Mouse (Mus musculus): ENCODE data around the gene Zfp653.
"Not testable (repeated sequence)": the region's sequence is repeated elsewhere in the genome, so short reads cannot be mapped to it uniquely, and the experiment has no call there.

Zfp653 gene

GRCm38 (mm10) chr9:22070791-22071573 is at the start of gene Zfp653, which contains the start of gene Gm49318:
Gene Zfp653, minus strand, starts transcription at chr9:22071376.
Gene Gm49318, minus strand, starts transcription at chr9:22071259.
- peak; percentile 96 for DNase-seq (ENCODE audit: low read depth)

GRCm38 (mm10) chr9:22119543-22119942 is 48.4 kb upstream of the Zfp653 start:
- DNase-seq (ENCODE audit: low read depth) = no peak

DNA sequence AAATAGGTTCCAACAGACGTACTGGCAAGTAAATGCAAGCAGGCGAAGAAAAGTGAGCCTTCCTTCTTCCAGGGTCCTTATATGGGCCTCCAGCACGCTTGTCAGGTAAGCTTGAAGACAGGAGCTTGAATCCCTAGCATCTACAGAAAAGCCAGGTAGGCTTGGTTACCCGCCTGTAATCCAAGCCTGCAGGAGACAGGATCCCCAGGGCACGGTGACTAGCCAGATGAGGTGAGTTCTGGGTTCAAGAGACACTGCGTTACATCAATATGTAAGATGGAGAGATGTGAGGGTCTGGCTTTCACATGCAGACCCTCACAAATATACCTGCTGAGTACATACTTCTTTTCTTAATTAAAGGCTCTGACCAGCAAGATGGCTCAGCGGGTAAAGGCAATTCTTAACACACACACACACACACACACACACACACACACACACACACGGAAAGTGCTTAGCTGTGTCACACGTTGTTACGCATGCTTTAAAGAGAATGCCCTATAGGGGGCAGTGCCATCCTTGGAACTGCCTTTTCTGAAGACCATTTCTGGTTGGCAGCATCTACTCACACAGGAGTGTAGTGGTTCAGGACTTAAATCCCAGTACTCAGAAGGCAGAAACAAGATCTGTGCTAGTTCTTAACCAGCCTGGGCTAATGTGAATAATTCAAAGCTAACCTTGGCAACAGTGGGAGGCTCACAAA is 46.7 kb upstream of the Zfp653 start:
- peak; percentile 95 for DNase-seq (ENCODE audit: low read depth)

- DNase-seq (ENCODE audit: low read depth) = peak; percentile 97
Measured at GRCm38 (mm10) chr9:22116740-22117426, 45.7 kb upstream of the Zfp653 start, which contains the start of gene Elof1. Gene Elof1, minus strand, starts transcription at chr9:22117172.

GRCm38 (mm10) chr9:22116086-22116485 is 44.9 kb upstream of the Zfp653 start:
- DNase-seq (ENCODE audit: low read depth) = peak; percentile 34

- DNase-seq (ENCODE audit: low read depth) = no peak
Measured at GRCm38 (mm10) chr9:22115635-22116034, 44.5 kb upstream of the Zfp653 start.

DNA sequence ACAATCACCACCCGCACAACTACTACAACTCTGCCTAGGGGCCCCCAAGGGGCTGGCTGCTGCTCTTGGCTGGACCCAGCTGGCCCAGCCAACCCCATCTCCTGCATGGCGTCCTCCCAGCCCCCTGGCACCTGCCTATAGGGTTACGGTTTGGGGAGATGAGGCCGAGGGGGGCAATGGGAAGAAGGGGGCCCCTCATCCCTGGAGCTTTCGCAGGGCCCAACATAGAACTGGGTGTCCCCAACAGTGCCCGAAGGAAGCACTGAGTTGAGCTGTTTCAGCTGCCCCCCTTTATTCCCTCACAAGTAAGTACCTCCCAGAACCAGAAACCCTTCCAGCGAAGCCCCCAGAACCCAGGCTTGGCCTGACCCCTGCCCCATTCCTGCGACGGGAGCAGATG is 37.0 kb upstream of the Zfp653 start:
- DNase-seq (ENCODE audit: low read depth) = no peak

GRCm38 (mm10) chr9:22099922-22100321 is 28.7 kb upstream of the Zfp653 start:
- no peak for DNase-seq (ENCODE audit: low read depth)

GRCm38 (mm10) chr9:22098993-22099696 is 28.0 kb upstream of the Zfp653 start, which contains the start of gene Cnn1:
Gene Cnn1, plus strand, starts transcription at chr9:22099216.
- no peak for DNase-seq (ENCODE audit: low read depth)

GRCm38 (mm10) chr9:22095854-22096307 is 24.7 kb upstream of the Zfp653 start:
- peak; percentile 90 for DNase-seq (ENCODE audit: low read depth)

DNA sequence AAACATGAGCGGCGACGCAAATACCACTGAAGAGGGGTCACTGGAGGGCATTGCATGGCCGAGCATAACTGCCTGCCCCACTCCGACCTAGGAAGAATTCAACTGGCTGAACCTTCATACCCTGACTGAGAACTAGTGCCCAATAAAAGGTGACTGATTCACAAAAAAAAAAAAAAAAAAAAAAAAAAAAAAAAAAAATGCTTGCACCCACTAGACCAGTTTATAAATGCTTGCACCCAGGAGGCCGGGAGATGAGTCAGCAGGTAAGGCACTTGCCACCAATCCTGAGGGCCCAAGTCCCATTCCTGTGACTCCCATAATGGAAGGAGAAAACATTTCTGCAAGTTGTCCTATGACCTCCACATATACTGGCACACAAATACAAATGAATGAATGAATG is 21.6 kb upstream of the Zfp653 start:
- DNase-seq (ENCODE audit: low read depth) = no peak

- DNase-seq (ENCODE audit: low read depth) = no peak
Measured at GRCm38 (mm10) chr9:22089986-22090385, 18.8 kb upstream of the Zfp653 start.

DNA sequence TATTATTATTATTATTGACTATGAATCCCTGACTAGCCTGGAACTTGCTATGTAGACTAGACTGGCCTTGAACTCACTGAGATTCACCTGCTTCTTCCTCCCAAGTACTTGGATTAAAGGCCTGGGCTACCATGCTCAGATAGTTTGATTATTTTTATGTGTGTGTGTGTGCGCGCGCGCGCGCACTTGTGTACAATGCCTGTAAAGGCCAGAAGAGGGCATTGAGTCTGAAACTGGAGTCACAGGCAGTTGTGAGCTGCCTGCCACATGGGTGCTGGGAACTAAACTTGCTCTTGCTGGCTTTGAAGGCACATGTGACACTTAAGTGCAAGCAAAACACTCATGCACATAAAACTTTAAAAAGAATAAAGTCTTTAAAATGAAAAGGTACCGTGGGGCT is 18.1 kb upstream of the Zfp653 start:
- DNase-seq (ENCODE audit: low read depth) = no peak

GRCm38 (mm10) chr9:22087034-22087618 is 15.9 kb upstream of the Zfp653 start:
- DNase-seq (ENCODE audit: low read depth) = peak; percentile 75

GRCm38 (mm10) chr9:22086012-22086411 is 14.8 kb upstream of the Zfp653 start:
- no peak for DNase-seq (ENCODE audit: low read depth)

GRCm38 (mm10) chr9:22085022-22085834 is 14.1 kb upstream of the Zfp653 start, which contains the start of gene Ecsit:
Gene Ecsit, minus strand, starts transcription at chr9:22085438.
- DNase-seq (ENCODE audit: low read depth) = peak; percentile 97

- DNase-seq (ENCODE audit: low read depth) = no peak
Measured at GRCm38 (mm10) chr9:22084667-22085021, 13.5 kb upstream of the Zfp653 start.

DNA sequence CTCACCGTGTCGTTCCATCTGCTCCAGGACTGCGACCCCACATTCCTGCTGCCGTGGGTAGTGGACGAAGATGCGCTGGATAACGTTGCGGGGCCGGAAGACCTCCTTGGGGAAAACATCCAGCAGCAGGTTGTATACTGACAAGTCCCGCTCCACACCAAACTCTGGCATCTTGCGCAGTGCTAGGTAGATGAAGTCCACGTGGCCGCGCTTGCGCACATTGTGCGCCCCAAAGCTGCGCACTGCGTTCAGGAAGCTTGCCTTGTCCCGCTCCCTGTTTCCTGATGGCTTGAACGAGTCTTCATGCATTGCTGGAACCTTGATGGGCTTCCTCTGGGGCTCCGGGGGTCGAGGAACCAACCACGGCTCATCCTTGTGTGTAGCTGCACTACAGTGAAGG is 5.0 kb upstream of the Zfp653 start:
- DNase-seq (ENCODE audit: low read depth) = no peak

GRCm38 (mm10) chr9:22075778-22076177 is 4.6 kb upstream of the Zfp653 start:
- not testable (repeated sequence) for DNase-seq (ENCODE audit: low read depth)

GRCm38 (mm10) chr9:22072276-22072675 is 1.1 kb upstream of the Zfp653 start:
- DNase-seq (ENCODE audit: low read depth) = no peak

Data from 416B (cell line).